Mouse (Mus musculus): ENCODE results near the gene Znhit2.

Gene Znhit2

DNA sequence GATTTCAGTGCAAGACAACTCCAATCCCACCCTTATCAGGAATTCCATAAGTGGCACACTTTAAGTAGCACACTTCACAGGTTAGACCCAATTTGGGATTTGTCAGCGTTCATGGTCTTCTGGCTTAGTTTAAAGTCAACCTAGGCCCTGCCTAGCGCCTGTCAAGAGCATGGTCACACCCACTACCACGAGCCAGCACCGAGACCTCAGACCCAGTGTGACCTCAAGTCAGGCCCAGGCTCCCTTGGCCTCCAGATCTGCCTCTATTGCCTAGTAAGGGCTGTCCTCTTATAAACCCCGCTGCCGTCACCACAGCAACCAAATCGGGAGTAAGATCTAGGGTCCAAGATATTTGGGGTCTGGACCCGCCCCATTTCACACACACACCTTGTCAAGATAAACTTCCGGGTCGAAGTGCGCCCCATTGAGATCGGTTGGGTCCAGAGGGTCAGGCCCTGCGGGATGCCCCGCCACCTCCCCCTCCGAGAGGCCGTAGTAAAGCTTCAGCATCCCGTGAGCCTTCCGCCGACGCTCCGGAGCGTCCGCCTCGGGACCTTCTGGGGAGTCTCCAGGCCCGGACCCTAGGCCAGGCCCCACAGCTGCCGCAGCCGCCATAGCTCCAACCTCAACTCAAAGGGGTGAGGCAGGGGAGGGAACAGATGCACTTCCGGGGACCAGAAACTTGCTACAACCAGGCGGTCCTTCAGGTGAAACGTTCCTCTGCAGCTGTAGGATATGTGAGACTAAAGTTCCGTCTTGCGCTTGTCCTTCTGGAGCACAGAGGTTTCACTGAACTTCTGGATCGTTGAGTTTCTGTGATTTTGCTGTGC is 15.8 kb downstream of the Znhit2 start, which contains the start of gene Vps51:
TSS of gene Vps51 (minus strand) at position 668 of the 830 bp plus-strand sequence.
- DNase-seq: peak; percentile 92

- no peak for DNase-seq
These were observed 19.0 kb downstream of the Znhit2 start, which contains the start of gene Tmem262 for GRCm38 (mm10) chr19:6079983-6080480. Gene Tmem262, plus strand, starts transcription at chr19:6080033.

GRCm38 (mm10) chr19:6082156-6082555 is 21.2 kb downstream of the Znhit2 start, which contains the start of gene Gm28374:
Gene Gm28374, minus strand, starts transcription at chr19:6082256.
- DNase-seq: no peak

- peak; percentile 98 for DNase-seq
These were observed 23.7 kb downstream of the Znhit2 start, which contains the start of the genes Zfpl1 and Cdca5 for GRCm38 (mm10) chr19:6084478-6085248. Gene Zfpl1, minus strand, starts transcription at chr19:6084956. Gene Cdca5, plus strand, starts transcription at chr19:6084983.

GRCm38 (mm10) chr19:6085417-6085879 is 24.5 kb downstream of the Znhit2 start:
- DNase-seq: peak; percentile 87

DNA sequence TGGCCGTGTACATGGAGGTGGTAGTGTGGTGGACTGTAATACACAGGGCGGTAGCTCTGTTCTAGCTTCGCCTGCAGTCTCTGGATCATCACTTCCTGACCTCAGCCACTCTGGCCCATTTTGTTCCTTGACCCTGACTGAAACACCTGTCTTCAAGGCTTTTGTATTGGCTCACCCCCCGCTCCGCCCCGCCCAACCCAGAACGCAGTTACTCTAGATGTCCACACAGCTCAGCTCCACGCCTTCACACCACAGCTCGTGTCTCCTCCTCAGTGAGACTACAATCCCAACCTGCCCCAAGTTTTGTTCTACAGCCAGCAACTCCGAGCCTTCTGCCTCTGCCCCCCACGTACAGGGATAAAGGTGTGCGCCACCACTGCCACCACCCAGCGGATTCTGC is 27.8 kb downstream of the Znhit2 start:
- no peak for DNase-seq

- DNase-seq: no peak
These were observed 33.1 kb downstream of the Znhit2 start, which contains the start of gene AC131692.1 for GRCm38 (mm10) chr19:6094119-6094518. Gene AC131692.1, plus strand, starts transcription at chr19:6094419.

GRCm38 (mm10) chr19:6097847-6098246 is 36.9 kb downstream of the Znhit2 start:
- DNase-seq: no peak

- DNase-seq: peak; percentile 31
These were observed 40.2 kb downstream of the Znhit2 start for GRCm38 (mm10) chr19:6101186-6101585.

- DNase-seq: no peak
These were observed 41.3 kb downstream of the Znhit2 start for GRCm38 (mm10) chr19:6102169-6102853.

DNA sequence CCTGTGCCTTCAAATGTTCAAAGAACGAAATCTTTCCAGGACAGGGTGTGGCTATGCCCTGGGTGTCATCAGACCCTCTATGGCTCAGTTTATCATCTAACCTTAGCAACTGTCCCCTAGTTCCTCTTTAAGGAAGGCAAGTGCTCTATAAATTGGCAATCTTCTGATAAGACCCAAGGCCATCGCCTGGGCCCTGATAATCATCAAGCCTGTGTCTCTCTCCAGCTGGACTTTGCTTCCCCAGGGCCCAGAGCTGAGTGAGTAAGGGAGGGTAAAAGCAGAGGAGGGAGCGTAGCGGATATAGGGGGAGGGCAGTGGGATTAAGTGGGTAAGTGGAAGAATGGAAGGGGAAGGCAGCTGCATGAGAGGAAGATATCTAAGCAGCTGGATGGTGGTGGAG is 43.5 kb downstream of the Znhit2 start:
- no peak for DNase-seq

DNA sequence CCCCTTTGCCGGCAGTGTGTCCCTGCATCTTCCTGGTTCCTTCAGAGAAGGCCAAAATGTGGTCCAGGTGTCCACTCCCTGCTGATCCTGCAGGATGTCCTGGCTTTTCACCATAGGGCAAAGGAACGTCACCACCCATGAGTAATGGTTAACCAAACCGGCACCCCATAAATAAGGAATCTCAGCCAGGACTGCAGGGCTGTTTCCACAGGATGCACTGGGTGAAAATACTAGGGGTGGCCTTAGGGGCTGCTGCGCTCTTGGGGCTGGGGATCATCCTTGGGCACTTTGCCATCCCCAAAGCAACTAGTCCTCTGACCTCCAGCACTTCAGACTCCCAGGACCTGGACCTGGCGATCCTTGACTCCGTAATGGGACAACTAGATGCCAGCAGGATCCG is 44.6 kb downstream of the Znhit2 start, which contains the start of gene Naaladl1:
TSS of gene Naaladl1 (plus strand) at position 197 of the 400 bp plus-strand sequence.
- no peak for DNase-seq

Measured in embryo, embryonic 11 days (tissue).